Mouse (Mus musculus) granulocyte monocyte progenitor cell, adult 5-6 weeks (primary cell): ENCODE measurements at regions not wholly inside any gene's neighbourhood (a gene's known extent, or its start where the extent isn't known, plus 50 kb on each side); places are given as distances from the start of the nearest gene placed in this dataset.
A peak's percentile ranks its signal among the peaks of the same experiment; 100 is the strongest.

Source experiments
- ATAC-seq: replicated peaks from 2 replicates; pipeline ENCODE4 v1.8.0; 2016; ENCODE audit warnings: mild to moderate bottlenecking, moderate TSS enrichment, inconsistent platforms; ENCODE audit not compliant: poor library complexity, severe bottlenecking

GRCm38 (mm10) chr2:105454353-105454752 is 55.2 kb upstream of the Rcn1 start:
- ATAC-seq: no peak

DNA sequence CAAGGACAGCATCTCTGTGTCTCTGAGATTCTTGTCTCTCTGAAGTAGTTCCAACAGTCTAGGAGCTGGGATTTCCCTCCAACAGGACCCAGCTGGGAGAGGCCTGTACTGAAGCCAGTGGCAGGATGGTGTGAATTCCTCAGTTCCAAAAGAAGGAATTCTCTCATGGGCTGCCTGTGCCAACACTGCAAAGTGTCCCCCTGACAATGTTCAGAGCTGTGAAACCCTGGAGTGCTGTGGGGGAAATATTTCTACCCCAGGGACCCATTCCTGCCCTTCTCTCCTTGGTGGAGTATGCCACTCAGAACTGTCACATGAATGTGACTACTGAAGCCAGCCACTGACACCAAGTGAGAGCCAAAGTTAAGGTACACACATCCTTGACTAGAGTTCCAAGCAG is 55.7 kb upstream of the Rcn1 start:
- no peak for ATAC-seq

DNA sequence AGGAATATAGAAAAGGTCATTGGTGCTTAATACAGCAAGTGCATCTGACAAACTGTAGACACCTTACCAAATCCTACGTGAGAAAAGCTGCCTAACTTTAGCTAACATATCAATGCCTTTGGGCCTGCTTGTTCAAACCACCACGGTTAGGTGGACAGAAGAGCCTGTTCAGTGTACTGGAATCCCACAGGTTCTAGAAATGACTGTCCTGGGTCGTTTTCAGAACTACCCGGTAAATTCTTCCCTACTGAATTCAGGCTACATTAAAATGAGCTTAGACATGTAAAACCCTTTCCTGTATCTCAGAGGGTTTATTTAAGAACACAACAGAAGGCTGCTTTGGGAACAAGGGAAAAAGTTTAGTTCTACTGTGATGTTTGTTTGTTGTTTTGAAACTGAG is 59.5 kb upstream of the Rcn1 start:
- no peak for ATAC-seq

DNA sequence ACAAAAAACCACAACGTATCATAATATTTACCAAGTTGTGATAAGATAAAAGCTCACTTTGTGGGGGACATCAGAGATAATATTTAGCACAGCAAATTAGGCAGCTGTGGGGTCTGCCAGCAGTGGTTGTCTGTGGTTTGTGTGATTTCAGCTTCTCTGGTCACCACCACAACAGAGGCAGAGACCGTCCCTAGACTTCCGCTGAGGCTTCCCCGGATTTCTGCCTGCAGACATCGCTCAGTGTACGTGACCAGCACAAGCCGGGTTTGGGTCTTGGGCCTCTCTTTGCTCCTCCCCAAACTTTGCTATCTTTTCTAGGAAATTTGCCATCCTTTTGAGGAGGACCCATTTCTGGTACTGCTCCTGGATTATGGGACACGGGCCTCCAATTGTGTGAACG is 60.4 kb upstream of the Rcn1 start:
- ATAC-seq: no peak

GRCm38 (mm10) chr2:105465630-105466029 is 66.5 kb upstream of the Rcn1 start:
- ATAC-seq: no peak

GRCm38 (mm10) chr2:105468930-105469329 is 69.8 kb upstream of the Rcn1 start:
- ATAC-seq: peak; percentile 76

GRCm38 (mm10) chr2:105476028-105476677 is 77.0 kb upstream of the Rcn1 start:
- ATAC-seq: 0 out of 2 replicates have a peak, but pooled peaks have one; percentile 8

DNA sequence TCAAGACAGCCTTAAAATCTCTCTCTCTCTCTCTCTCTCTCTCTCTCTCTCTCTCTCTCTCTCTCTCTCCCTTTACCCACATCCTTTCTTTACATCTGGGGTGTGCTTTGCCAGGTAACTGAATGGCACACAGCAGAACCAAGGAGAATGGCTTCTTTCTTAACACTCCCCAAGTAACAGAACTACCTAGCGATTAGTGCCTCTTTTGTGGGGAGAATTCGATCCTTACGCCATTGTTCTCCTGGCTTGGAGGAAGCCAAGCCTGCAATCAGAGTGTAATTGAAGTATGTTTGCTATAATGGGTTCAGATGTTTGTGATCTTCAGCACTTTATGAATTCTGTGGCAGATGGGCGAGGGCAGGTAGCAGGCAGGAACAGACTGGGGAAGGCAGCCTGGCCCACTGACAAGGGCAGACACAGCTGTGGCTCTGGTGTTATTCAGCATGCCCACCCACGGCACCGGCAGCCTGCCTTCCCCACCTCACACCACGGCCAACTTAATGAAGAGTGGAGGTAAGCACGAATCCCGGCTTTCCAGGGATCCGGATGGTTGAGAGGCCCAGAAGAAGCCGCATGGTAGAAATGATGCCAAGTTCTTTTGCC is 83.0 kb upstream of the Rcn1 start:
- no peak for ATAC-seq

DNA sequence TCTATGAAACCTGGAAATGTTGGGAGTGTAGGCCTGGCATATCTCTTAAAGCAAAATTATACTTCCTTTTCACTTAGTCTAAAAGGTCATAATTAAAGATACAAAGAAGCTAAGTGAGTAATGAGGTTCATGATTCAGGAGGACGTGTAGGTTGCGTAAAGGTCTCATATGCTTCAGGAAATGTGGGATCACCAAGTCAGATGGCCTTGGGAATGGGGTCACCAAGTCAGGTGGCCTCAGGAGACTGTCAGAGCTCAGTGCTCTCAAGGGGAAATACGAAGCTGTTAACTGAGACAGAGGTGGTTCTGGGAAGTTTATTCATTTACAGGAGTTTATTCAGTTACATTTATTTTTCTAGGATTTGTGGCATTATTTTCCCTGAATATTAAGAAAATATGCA is 85.4 kb upstream of the Rcn1 start:
- ATAC-seq: no peak

GRCm38 (mm10) chr2:105485286-105485685 is 86.2 kb upstream of the Rcn1 start:
- ATAC-seq: no peak

GRCm38 (mm10) chr2:105495796-105496195 is 96.7 kb upstream of the Rcn1 start:
- ATAC-seq: no peak

- no peak for ATAC-seq
Measured at GRCm38 (mm10) chr2:105504197-105504596, 105.1 kb upstream of the Rcn1 start.

DNA sequence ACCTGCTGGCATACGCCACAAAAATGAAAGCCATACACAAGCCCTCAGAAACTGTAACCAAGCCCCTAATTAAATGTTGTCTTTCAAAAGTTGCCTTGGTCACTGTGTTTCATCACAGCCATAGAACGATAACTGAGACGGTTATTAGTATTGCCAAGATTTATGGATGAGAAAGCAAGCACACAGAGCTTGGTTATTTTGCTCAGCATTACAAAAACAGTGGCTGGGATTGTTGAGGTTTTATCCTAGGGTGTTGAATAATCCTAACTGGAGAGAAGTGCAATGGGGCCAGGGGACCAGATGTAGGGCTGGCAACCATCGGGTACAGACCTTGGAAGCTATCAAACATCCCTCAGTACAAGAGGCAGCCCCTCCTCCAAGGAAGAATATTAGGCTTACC is 106.4 kb upstream of the Rcn1 start:
- no peak for ATAC-seq

DNA sequence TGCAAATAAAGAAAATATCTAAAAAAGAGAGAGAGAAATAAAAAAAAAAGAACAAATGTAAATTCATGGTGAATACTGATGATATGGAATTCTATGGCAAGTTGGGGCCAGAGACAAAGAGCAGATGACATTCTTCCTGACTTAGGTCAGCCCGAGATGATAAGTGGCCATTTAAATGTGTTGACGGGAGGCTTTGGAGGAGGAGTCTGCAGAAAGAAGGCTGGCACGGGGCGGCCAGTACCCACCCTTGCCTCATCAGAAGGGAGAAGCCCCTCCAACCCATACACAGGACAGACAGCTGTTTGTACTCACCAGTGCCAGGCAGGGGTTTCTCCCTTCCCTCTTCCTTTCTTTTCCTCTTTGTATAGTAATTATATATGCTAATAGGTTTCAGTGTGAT is 108.0 kb upstream of the Rcn1 start:
- ATAC-seq: no peak

DNA sequence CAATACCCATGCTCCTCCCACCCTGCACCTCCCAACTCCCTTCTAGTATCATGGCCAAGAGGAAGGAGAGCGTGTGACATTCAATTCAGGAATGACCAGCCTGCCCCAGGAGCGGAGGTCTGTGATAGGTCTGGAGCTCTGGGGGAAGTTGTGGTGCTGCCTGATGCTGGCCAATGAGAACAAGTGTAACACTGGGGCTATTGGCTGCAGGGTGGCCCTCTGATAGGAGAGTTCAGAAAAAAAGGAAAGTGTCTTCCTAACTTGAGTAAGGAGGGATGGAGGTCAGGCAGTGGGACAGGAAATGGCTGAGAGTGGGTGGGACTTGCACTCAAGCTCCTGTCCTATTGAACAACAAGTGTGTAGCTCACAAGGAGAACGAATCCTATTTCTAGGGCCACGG is 111.7 kb upstream of the Rcn1 start:
- no peak for ATAC-seq

GRCm38 (mm10) chr2:105511690-105512089 is 112.6 kb upstream of the Rcn1 start:
- ATAC-seq: no peak

GRCm38 (mm10) chr2:105514226-105514625 is 115.1 kb upstream of the Rcn1 start:
- no peak for ATAC-seq

DNA sequence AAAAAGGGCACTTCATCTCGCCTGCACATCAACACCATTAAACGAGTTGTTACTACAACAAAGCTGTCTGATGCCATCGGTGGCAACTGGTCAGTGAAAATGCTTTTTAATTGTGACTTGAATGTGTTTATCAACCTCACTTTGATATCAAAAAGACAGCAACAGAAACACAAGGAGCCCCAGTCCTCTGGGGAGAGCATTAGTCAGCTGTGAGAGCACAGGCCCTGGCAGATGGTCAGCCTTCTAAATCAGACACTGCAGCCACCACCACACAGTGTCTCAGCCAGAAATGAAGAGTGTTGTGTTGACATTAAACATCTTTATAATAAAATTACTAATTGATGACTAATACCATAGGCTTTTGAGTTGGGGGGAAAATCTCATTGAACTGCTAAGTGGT is 115.8 kb upstream of the Rcn1 start:
- no peak for ATAC-seq

GRCm38 (mm10) chr2:105515326-105515725 is 116.2 kb upstream of the Rcn1 start:
- no peak for ATAC-seq

GRCm38 (mm10) chr2:105516267-105517133 is 117.4 kb upstream of the Rcn1 start:
- ATAC-seq: no peak

- no peak for ATAC-seq
Measured at GRCm38 (mm10) chr2:105521841-105522240, 122.7 kb upstream of the Rcn1 start.
